Mouse (Mus musculus) lung, postnatal 0 days (tissue): ENCODE measurements around the gene Kdf1.

Source experiments
- CTCF ChIP-seq: IDR thresholded peaks from 2 replicates; pipeline ENCODE4 v1.5.1; 2016; ENCODE audit warnings: antibody characterized with exemption, mild to moderate bottlenecking
- EP300 ChIP-seq: IDR thresholded peaks from 2 replicates; pipeline ENCODE4 v1.6.1; 2016; ENCODE audit warnings: antibody characterized with exemption, mild to moderate bottlenecking, control low read depth

DNA sequence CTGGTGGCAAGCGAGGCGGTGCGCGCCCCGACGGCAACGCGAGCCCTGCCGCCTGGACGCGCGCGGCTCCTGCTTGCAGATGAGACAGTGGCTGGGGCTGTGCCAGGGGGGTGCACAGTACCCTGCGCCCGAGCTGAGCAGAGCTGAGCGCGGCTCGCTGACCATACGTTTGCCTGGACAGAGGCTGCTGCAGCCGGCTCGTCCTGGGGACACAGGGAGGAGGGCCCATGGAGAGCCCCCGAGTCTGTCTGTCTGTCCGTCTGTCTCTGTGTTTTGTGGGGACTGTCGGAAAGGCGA lies 554 bp downstream of the Kdf1 start:
- TF ChIP-seq EP300, result no peak
- TF ChIP-seq CTCF, result no peak
